Mouse (Mus musculus): ENCODE results near the gene Olfr545.

- TF ChIP-seq CTCF (conservative IDR thresholded peaks at IDR 0.05; ENCODE audit: insufficient read depth, insufficient read length, low read depth, low read length): no peak
- TF ChIP-seq POLR2A (IDR thresholded peaks at IDR 0.05; ENCODE audit: low read depth, low read length): no peak
These were observed 20.9 kb downstream of the Olfr545 start for GRCm38 (mm10) chr7:102478425-102478824.
